24 mouse cellular contexts compared by ENCODE assay signal in genomic region chr6:17731694-17732093, GRCm38 (mm10). TPM values are rescaled to one million over a fixed set of nuclear protein-coding genes. Genes with fewer than 3 reads are reported as not detected.
DNase-seq lines count a peak whose midpoint lies in the region; ATAC-seq and TF ChIP-seq lines count a peak whose summit lies in the region.
"Had no signal": no experiment of that assay in that cellular context is flagged by ENCODE, and none has a peak within 500 bp of the region (broad histone marks: within the 10 kb centered on the region; RNA-seq: fewer than 3 reads in every experiment).

No protein-coding gene starts in this region.

- no peak for TF ChIP-seq CTCF in testis, adult 2 months (IDR thresholded peaks at IDR 0.05; ENCODE audit: control insufficient read depth, insufficient read depth, insufficient replicate concordance, low read depth, low read length)
- TF ChIP-seq CTCF in hindbrain, postnatal 0 days (IDR thresholded peaks at IDR 0.05; ENCODE audit: low read depth), result no peak
- no peak for TF ChIP-seq CTCF in stomach, postnatal 0 days (IDR thresholded peaks at IDR 0.05; ENCODE audit: low read depth)

- WGBS in hindbrain, postnatal 0 days, result 79% methylated on average over 5 of the region's 5 CpGs
- 69% methylated on average over 5 of the region's 5 CpGs for WGBS in intestine, embryonic 15.5 days
- WGBS in stomach, postnatal 0 days, result 62% methylated on average over 5 of the region's 5 CpGs

- H3K27me3 ChIP-seq in testis, adult 2 months (ENCODE audit: control insufficient read depth, insufficient read depth, low read length), result no peaks in the 10 kb centered on the region
- no peaks in the 10 kb centered on the region for H3K27me3 ChIP-seq in hindbrain, postnatal 0 days (ENCODE audit: insufficient read depth, low read length)
- H3K27me3 ChIP-seq in intestine, embryonic 15.5 days (replicated peaks), result no peaks in the 10 kb centered on the region
- H3K27me3 ChIP-seq in stomach, postnatal 0 days (ENCODE audit: control insufficient read depth, insufficient read depth, low read length), result no peaks in the 10 kb centered on the region
- H3K27me3 ChIP-seq: embryonic facial prominence, embryonic 13.5 days; forebrain, embryonic 12.5 days; forebrain, embryonic 15.5 days; hindbrain, embryonic 12.5 days; hindbrain, embryonic 15.5 days had no signal

- H3K4me3 ChIP-seq in testis, adult 2 months (ENCODE audit: control insufficient read depth, low read depth, low read length), result peak overlapping the region; percentile 85
- H3K4me3 ChIP-seq in hindbrain, postnatal 0 days (ENCODE audit: low read length), result no peak overlapping the region
- H3K4me3 ChIP-seq in intestine, embryonic 15.5 days (replicated peaks), result no peak overlapping the region
- no peak overlapping the region for H3K4me3 ChIP-seq in stomach, postnatal 0 days (ENCODE audit: low read depth, low read length)
- H3K4me3 ChIP-seq: embryonic facial prominence, embryonic 10.5 days; embryonic facial prominence, embryonic 13.5 days; erythroblast, embryonic 14.5 days; forebrain, embryonic 12.5 days; forebrain, embryonic 15.5 days; heart, adult 2 months; hindbrain, embryonic 12.5 days; hindbrain, embryonic 15.5 days had no signal

- TF ChIP-seq POLR2A in testis, adult 2 months (IDR thresholded peaks at IDR 0.05; ENCODE audit: control insufficient read depth, low read depth, low read length), result no peak

- no peak for DNase-seq in testis, postnatal 14 days (ENCODE audit: low spot score)
- peak; percentile 14 for DNase-seq in induced T-regulatory cell, adult 2 months (ENCODE audit: low read depth)
- no peak for DNase-seq in hindbrain, postnatal 0 days (ENCODE audit: low spot score)
- DNase-seq in stomach, postnatal 0 days (ENCODE audit: low spot score), result no peak
- DNase-seq: adrenal gland, postnatal 10 days; adrenal gland, postnatal 36 days; cerebellum, adult 18-20 months; cerebellum, adult 9-10 months; cerebellum, postnatal 14 days; embryo, embryonic 11 days; gastrocnemius, postnatal 25 days; heart, adult 2 months; kidney, adult 11 months had no signal

- ATAC-seq in CD4-positive, CD25-positive, alpha-beta regulatory T cell, adult 4 months, result peak; percentile 53
- no peak for ATAC-seq in hindbrain, postnatal 0 days
- no peak for ATAC-seq in intestine, embryonic 15.5 days
- ATAC-seq in stomach, postnatal 0 days (ENCODE audit: low FRiP score, low TSS enrichment), result no peak
- ATAC-seq: forebrain, embryonic 15.5 days had no signal

- H3K4me1 ChIP-seq in testis, adult 2 months (ENCODE audit: control insufficient read depth, insufficient read depth, low read length), result no peaks in the 10 kb centered on the region
- no peaks in the 10 kb centered on the region for H3K4me1 ChIP-seq in hindbrain, postnatal 0 days (ENCODE audit: insufficient read depth, low read length)
- no peaks in the 10 kb centered on the region for H3K4me1 ChIP-seq in intestine, embryonic 15.5 days (replicated peaks)
- H3K4me1 ChIP-seq in stomach, postnatal 0 days (replicated peaks; ENCODE audit: control insufficient read depth, insufficient read depth), result no peaks in the 10 kb centered on the region
- H3K4me1 ChIP-seq: embryonic facial prominence, embryonic 13.5 days; forebrain, embryonic 12.5 days; forebrain, embryonic 15.5 days; hindbrain, embryonic 12.5 days; hindbrain, embryonic 15.5 days had no signal

- H3K4me2 ChIP-seq in hindbrain, postnatal 0 days (ENCODE audit: low read depth, low read length), result no peak overlapping the region
- H3K4me2 ChIP-seq in intestine, embryonic 15.5 days (replicated peaks), result no peak overlapping the region
- no peak overlapping the region for H3K4me2 ChIP-seq in stomach, postnatal 0 days (replicated peaks; ENCODE audit: low read depth)
- H3K4me2 ChIP-seq: embryonic facial prominence, embryonic 13.5 days; forebrain, embryonic 12.5 days; forebrain, embryonic 15.5 days; heart, embryonic 11.5 days; hindbrain, embryonic 12.5 days; hindbrain, embryonic 15.5 days had no signal

- TF ChIP-seq EP300 in stomach, postnatal 0 days (optimal IDR thresholded peaks at IDR 0.05), result no peak

- H3K9me3 ChIP-seq in hindbrain, postnatal 0 days (ENCODE audit: low read length), result no peaks in the 10 kb centered on the region
- no peaks in the 10 kb centered on the region for H3K9me3 ChIP-seq in intestine, embryonic 15.5 days
- H3K9me3 ChIP-seq in stomach, postnatal 0 days (ENCODE audit: control insufficient read depth, low read length), result no peaks in the 10 kb centered on the region
- H3K9me3 ChIP-seq: embryonic facial prominence, embryonic 10.5 days; embryonic facial prominence, embryonic 13.5 days; forebrain, embryonic 12.5 days; forebrain, embryonic 15.5 days; hindbrain, embryonic 12.5 days; hindbrain, embryonic 15.5 days had no signal

- no peaks in the 10 kb centered on the region for H3K36me3 ChIP-seq in testis, adult 2 months (ENCODE audit: control insufficient read depth, insufficient read depth, low read length)
- H3K36me3 ChIP-seq in hindbrain, postnatal 0 days (ENCODE audit: insufficient read depth, low read length), result no peaks in the 10 kb centered on the region
- H3K36me3 ChIP-seq in intestine, embryonic 15.5 days, result no peaks in the 10 kb centered on the region
- H3K36me3 ChIP-seq in stomach, postnatal 0 days (ENCODE audit: control insufficient read depth, insufficient read depth, low read length), result no peaks in the 10 kb centered on the region
- H3K36me3 ChIP-seq: embryonic facial prominence, embryonic 10.5 days; embryonic facial prominence, embryonic 13.5 days; forebrain, embryonic 12.5 days; forebrain, embryonic 15.5 days; hindbrain, embryonic 12.5 days; hindbrain, embryonic 15.5 days had no signal

- no peak overlapping the region for H3K9ac ChIP-seq in hindbrain, postnatal 0 days (replicated peaks; ENCODE audit: low read length)
- no peak overlapping the region for H3K9ac ChIP-seq in intestine, embryonic 15.5 days
- H3K9ac ChIP-seq in stomach, postnatal 0 days (ENCODE audit: low read length), result no peak overlapping the region
- H3K9ac ChIP-seq: embryonic facial prominence, embryonic 13.5 days; forebrain, embryonic 12.5 days; forebrain, embryonic 15.5 days; hindbrain, embryonic 12.5 days; hindbrain, embryonic 15.5 days had no signal

- no peak overlapping the region for H3K27ac ChIP-seq in testis, adult 2 months (ENCODE audit: control insufficient read depth, insufficient read depth, low read depth, low read length)
- no peak overlapping the region for H3K27ac ChIP-seq in hindbrain, postnatal 0 days
- H3K27ac ChIP-seq in intestine, embryonic 15.5 days, result no peak overlapping the region
- no peak overlapping the region for H3K27ac ChIP-seq in stomach, postnatal 0 days (replicated peaks)
- H3K27ac ChIP-seq: embryonic facial prominence, embryonic 10.5 days; embryonic facial prominence, embryonic 13.5 days; forebrain, embryonic 12.5 days; forebrain, embryonic 15.5 days; heart, adult 2 months; hindbrain, embryonic 12.5 days; hindbrain, embryonic 15.5 days had no signal

RNA-seq across cellular contexts. Expression of gene St7, which starts 39.0 kb away (rescaled TPM):
- 13.5 and 16.1 TPM in 2 replicates for polyA plus RNA-seq in testis, adult 2 months (2012; rRNA removed)
- 1 to 10 TPM; 1.5 to 2.6 TPM for polyA plus RNA-seq in CD4-positive, CD25-positive, alpha-beta regulatory T cell, adult 4 months (2017; shearing (Covaris generic))
- 67.4 and 71.7 TPM in 2 replicates for total RNA-seq in hindbrain, postnatal 0 days (2014; rRNA removed)
- 35.8 and 36.8 TPM in 2 replicates for polyA plus RNA-seq in hindbrain, postnatal 0 days (2015; fragmentation: Nextera tagmentation; extraction: Ambion mirVana)
- 23.7 and 26.0 TPM in 2 replicates for polyA plus RNA-seq in intestine, embryonic 15.5 days (2015; fragmentation: Nextera tagmentation; extraction: Ambion mirVana)
- 11.8 and 12.5 TPM in 2 replicates for polyA plus RNA-seq in stomach, postnatal 0 days (2015; fragmentation: Nextera tagmentation; extraction: Ambion mirVana)
